Mouse (Mus musculus): ENCODE measurements at regions not wholly inside any gene's neighbourhood (a gene's known extent, or its start where the extent isn't known, plus 50 kb on each side); places are given as distances from the start of the nearest gene placed in this dataset.
A peak's percentile ranks its signal among the peaks of the same experiment; 100 is the strongest.

DNA sequence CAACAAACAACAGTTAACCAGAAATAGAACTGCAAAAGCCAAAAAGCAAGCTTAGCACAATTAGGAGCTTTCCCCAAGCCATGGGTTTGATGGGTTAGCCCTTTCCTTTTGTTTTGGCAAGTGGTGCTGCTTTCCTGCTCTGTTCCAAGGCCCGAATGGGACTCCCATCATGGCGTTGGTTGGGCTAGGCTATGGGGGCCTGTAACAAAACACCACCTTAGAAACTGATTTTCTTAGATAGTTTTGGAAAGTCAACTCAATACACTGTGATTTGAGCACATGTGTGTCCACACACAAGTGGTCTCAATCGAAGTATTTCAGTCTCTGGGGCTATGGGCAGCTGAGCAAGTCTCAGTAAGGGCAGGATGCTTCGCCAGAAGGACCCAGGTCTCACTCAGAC, 470.5 kb upstream of the Kif2a start:
- DNase-seq (ENCODE audit: low spot score in 2 of 2), result no peak

DNA sequence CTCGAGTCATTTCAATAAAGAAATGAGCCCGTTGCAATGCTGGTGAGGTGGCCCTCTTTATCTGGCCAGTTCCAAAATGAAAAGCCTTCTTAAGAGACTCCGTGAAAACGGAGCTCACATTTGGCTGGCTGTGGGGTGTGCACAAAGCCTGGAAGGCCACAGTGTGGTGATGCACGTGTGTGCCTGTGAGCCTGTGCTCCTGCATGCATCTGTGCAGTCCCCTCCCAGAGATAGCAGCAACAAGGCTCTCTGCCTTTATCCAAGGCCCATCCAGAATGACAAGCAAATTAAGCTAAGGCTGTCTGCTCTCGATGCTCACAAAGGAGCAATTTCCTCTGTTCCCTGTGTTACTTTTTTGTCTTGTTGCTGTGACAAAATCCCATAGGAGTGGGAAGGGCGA, 469.5 kb upstream of the Kif2a start:
- DNase-seq (ENCODE audit: low spot score in 2 of 2), result no peak

- DNase-seq (ENCODE audit: low spot score in 2 of 2), result no peak
Observed at GRCm38 (mm10) chr13:107485400-107486017, 463.6 kb upstream of the Kif2a start.

DNA sequence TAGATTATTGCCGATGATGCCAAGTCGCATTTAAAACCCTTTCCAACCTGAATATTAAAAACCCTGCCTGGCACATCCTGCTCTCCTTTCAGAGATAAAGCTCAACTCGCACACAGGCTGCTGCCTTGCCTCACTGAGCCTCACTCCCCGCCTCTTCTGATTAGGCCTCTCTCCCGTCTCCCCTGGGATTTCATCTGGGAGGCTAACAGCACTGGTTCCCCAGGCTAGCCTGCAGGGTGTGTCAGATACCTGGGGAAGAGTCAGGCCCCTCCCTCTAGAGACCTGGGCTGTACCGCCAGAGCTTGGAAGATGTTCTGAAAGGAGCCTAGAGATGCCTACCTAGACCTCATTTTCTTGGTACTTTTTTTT, 462.7 kb upstream of the Kif2a start:
- no peak for DNase-seq (ENCODE audit: low spot score in 2 of 2)

DNA sequence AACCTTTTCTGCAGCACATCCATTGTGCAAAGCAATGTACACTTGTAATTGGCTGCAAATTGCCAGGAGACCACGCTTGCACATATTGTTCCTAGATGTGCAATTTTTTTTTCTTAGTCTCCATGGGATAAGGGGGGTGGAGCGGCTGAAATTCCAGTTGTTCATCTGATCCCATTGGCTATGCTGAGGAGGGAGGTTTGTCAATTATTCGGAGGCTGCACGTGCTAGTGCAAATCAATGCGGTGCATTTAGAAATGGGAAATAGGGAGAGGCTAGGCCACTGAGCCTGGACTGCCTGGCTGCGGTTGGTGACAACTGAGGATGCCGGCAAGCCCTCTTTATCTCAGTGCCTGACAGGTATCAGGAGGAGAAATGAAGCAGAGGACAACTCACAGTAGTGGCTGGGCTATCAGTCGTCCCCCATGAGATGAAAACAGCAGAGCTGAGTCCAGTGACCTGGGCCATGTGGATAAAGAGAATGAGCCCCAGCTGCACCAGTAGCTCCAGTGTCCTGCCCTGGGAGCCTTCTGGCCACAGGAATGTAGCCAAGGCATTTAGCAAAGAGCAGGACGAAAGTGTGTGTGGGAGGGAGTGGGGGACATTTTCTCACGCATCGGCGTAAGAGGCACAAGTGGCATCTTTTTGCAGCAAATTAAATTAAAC, 462.2 kb upstream of the Kif2a start:
- no peak for DNase-seq (ENCODE audit: low spot score in 2 of 2)

DNA sequence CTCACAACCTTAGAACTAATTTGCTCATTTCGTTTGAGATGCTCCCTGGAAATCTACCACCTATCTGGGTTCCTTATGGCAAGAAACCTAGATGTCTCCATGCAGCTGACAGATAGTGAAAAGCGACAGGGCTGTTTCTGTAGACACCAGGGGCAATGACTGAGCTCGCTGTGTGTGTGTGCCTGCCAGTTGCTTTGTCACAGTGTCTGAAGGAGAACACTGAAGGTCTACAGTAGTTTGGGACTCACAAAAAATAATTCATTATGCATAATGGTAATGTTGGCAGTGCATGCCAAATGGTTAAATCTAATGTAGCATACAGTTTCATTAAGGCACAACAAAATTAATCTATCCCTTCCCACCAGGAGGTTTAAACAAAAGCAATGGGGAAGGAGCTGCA, 453.2 kb upstream of the Kif2a start:
- no peak for DNase-seq (ENCODE audit: low spot score in 2 of 2)

DNA sequence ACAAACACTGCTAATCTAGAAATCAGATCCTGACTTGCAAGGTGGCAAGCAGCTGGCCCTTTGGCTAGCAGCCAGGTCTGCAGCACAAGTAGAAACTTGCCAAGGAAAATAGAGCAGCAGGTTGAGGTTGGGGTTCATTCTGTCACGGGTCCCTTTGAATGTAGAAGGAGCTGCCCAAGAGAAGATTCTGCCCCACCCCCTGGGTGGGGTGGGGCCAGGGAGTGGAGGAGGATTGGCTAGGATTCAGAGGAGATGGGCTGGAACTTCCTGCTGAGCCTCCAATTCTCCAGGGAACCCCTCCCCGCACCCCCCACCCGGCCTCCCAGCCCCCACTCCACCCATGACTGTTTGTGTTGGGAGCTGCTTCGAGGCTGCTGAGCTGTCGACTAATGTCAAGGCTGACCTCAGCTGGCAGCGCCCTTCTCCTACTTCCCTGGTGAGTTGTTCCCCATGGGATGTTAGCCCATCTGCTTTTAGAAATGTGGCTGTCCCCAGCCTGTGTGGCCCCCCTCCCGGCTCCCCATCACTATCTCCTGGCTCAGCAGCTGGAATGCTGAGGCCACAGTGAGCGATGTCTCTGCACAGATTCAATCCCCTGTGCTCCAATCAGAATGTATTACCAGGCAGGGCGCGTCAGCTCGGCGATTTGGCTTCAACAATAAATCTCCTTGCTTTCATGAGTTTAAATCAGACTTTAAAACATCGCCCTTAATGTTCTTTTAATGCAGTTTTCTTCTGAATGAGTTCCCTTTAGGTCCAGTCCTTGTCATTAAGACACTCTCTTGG, 447.8 kb upstream of the Kif2a start:
- DNase-seq (ENCODE audit: low spot score in 2 of 2), result peak; percentile 68 to 73

- DNase-seq (ENCODE audit: low spot score in 2 of 2), result no peak
Observed at GRCm38 (mm10) chr13:107462791-107463190, 440.9 kb upstream of the Kif2a start.

DNA sequence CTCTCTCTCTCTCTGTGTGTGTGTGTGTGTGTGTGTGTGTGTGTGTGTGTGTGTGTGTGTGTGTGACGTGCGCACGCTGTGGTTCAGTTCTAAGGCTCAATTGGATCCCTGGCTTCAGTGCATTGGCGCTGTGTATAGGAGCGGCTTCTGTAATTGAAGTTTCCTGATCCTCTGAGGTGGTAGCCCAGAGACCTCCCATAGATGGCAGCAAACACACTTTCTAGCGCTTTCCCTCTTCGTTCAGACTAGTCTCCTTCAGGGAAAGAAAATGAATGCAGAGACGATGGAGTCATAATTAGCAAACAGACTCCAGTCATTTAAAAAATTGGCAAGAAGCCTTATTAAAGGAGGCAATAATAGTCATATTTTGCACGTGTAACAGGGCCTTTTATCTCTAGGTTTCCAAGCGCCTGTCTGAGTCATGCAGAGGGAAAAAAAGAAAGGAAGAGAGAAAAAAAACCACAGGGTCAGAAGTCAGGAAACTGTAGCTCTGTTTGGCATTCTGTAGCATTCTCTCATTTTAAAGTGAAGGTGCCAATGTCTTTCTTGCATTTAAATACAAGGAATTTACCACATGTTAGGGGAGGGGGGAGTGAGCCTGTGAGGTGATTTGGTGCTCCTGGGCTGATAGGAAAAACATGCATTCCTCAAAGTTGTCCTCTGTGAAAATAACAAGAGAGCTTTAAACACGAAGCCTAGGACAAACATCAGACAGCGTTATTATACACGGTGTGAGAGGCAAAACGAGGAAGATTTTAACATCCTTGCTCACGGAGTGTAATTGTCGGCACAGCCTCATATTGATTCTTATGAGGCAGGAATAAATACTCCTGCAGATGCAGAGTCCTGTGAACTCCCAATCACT, 439.4 kb upstream of the Kif2a start:
- peak; percentile 42 to 44 for DNase-seq (ENCODE audit: low spot score in 2 of 2)

- no peak for DNase-seq (ENCODE audit: low spot score in 2 of 2)
Observed at GRCm38 (mm10) chr13:107458730-107459129, 436.8 kb upstream of the Kif2a start.

GRCm38 (mm10) chr13:107457270-107457669, 435.3 kb upstream of the Kif2a start:
- DNase-seq (ENCODE audit: low spot score in 2 of 2), result no peak

DNA sequence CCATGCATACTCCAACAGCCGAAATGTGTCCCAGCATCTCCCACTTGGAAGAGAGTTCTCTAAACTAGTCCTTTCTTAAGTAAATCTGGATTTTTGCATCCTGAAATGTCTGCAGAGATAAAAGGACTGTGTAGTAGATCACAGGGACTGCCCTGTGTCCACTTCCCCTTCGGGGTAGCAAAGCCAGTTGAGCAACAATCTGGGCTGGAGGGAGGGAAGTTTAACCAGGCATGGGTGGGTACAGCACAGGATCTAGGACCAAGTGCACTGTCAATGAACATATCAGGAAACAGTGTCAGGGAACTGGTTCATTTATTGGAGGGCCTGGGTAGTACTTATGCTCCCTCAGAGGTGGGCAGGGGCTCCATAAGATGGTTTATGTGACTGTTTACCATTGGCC, 434.5 kb upstream of the Kif2a start:
- peak in 1 of 2 experiments; percentile 6 for DNase-seq (ENCODE audit: low spot score in 2 of 2)

GRCm38 (mm10) chr13:107449598-107450179, 427.8 kb upstream of the Kif2a start:
- peak in 1 of 2 experiments; percentile 12 for DNase-seq (ENCODE audit: low spot score in 2 of 2)

DNA sequence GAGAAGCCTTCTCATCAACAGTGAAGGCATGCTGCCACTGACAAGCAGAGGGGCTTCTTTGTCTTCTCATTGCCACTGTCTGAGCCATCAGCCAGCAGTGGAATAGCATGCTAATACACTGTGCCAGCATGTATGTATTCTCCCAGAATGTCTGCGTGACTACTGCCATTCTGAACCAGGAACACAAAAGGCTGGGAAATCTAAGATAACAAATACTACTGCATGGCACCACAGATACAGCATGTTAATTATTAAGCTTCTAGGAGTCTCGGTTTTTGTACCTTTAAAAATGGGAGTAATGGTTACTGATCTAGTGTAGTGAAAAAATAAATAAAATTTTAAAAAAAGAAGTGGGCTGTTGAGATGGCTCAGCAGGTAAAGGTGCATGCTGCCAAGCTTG, 425.9 kb upstream of the Kif2a start:
- DNase-seq (ENCODE audit: low spot score in 2 of 2), result no peak

DNA sequence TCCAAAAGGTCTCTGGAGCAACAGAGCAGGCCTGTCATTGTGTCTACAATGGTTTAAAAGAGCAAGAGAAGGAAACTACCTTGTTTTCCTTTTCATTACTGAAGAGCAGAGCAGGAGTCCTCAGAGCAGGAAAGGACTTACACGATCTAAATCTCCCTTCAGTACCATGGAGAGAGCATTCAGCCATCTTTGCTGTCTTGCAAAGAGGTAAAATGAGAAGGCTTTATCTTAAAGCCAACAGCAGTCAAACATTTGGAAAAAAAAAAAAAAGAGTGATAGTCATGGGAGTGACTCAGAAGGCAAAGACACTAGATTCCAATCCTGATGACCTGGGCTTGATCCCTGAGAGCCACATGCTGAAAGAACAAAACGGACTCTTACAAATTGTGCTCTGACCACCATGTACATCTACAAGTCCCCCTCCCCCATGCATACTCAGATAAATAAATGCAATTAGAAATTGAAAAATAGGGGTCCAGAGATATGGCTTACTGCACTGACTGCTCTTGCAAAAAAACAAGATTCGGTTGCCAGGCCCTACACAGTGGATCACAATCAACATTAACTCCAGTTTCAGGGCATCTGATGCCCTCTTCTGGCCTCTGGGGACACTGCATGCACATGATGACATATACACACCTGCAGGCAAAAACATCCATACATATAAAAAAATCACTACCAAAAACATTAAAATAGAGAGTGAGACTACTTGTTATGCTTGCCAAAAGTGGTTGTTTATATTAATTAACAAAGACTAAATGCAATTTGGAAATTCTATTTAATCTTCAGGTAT, 397.6 kb upstream of the Kif2a start:
- no peak for DNase-seq (ENCODE audit: low spot score in 2 of 2)

- no peak for DNase-seq (ENCODE audit: low spot score in 2 of 2)
Observed at GRCm38 (mm10) chr13:107410267-107410666, 388.3 kb upstream of the Kif2a start.

GRCm38 (mm10) chr13:107407674-107408026, 385.7 kb upstream of the Kif2a start:
- DNase-seq (ENCODE audit: low spot score in 2 of 2), result no peak

GRCm38 (mm10) chr13:107406977-107407673, 385.2 kb upstream of the Kif2a start:
- no peak for DNase-seq (ENCODE audit: low spot score in 2 of 2)

DNA sequence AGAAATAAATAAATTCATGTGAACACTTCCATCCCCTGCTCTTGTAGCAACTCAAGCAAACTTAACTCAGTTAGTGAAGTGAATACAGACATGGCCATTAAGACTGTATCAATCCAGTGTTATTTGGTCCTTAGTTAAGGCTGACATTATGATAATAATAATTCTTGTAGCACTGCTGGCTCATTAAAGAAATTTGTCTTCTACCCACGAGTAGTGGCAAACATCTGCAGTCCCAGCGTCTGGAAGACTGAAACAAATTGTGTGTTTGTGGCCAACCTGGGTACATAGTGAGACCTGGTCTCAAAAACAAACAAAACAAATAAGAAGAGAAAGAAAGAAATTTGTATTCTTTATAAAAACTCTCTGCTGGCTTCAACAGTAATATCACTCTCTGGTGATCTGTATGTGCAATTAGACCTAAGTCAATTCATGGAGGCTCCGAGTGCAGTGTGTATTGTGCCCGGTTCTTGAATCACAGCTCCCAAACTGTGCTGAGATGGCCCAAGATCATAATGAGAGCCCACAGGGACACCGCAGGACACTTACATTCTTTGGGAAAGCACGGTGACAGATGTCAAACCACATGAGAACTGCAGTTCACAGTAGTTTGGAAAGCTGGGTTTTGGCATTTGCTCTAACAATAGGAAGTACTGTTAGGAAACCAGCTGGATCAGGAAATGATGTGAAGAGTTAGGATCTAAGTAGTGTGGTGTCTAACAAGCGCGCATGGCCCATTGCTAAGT, 376.9 kb upstream of the Kif2a start:
- no peak for DNase-seq (ENCODE audit: low spot score in 2 of 2)

GRCm38 (mm10) chr13:107396036-107396435, 374.1 kb upstream of the Kif2a start:
- no peak for DNase-seq (ENCODE audit: low spot score in 2 of 2)

All from urinary bladder, postnatal 36 days (tissue).